Mouse (Mus musculus) embryonic fibroblast, embryonic 13.5 days (primary cell): ENCODE data around the gene Phactr3.

Source experiments
- CTCF ChIP-seq: IDR thresholded peaks from 2 replicates; pipeline ENCODE4 v1.5.1; 2011; ENCODE audit warnings: mild to moderate bottlenecking, control low read depth, low read length, moderate library complexity, borderline replicate concordance; ENCODE audit not compliant: insufficient read depth
- POLR2A ChIP-seq: IDR thresholded peaks from 2 replicates; pipeline ENCODE4 v1.6.1; 2011; ENCODE audit warnings: low read depth, mild to moderate bottlenecking, control low read depth, low read length, moderate library complexity

GRCm38 (mm10) chr2:178245841-178246240, 127.1 kb downstream of the Phactr3 start:
- TF ChIP-seq CTCF = no peak
- TF ChIP-seq POLR2A = no peak
